Mouse (Mus musculus) embryonic fibroblast, embryonic 13.5 days (primary cell): ENCODE measurements around the gene Fyco1.

Experiments used
- CTCF ChIP-seq: IDR thresholded peaks from 2 replicates; pipeline ENCODE4 v1.5.1; 2011; ENCODE audit warnings: mild to moderate bottlenecking, control low read depth, low read length, moderate library complexity, borderline replicate concordance; ENCODE audit not compliant: insufficient read depth
- POLR2A ChIP-seq: IDR thresholded peaks from 2 replicates; pipeline ENCODE4 v1.6.1; 2011; ENCODE audit warnings: low read depth, mild to moderate bottlenecking, control low read depth, low read length, moderate library complexity

- TF ChIP-seq CTCF (no peak), POLR2A (no peak)
Observed at GRCm38 (mm10) chr9:123763771-123764170, 87.9 kb downstream of the Fyco1 start.
